Mouse (Mus musculus) kidney, postnatal 4 days (tissue): ENCODE measurements around the gene A430033K04Rik.

Source experiments
- DNase-seq, 2 experiments: peaks; one replicate each; pipeline ENCODE4 v3.0.0; 2021; ENCODE audit warnings: mixed read lengths in 2 of 2

The A430033K04Rik gene

GRCm38 (mm10) chr5:138697466-138697865 lies 74.8 kb downstream of the A430033K04Rik start:
- no peak for DNase-seq
